10 mouse cellular contexts compared by ENCODE assay signal in the genomic region with DNA sequence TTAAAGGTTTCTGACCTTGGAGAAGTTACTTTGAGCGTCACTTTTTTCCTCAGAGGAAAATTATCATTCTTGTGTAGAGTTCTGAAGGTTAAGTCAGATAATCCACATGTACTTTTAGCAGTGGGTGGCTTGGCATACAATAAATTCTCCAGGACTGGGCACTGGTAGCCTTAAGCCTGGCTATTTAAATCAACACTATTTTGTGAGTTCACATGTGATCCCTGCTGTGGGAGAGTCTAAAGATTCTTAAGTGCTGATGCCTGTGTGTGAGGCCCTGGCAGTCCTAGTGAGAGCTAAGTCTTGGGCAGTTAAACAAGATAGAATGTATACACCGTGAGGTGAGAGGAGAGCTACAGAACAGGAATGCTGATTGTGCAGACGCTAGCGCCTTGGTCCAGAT. TPM values are rescaled to one million over a fixed set of nuclear protein-coding genes. Genes with fewer than 3 reads are reported as not detected.
DNase-seq lines count a peak whose midpoint lies in the region; ATAC-seq and TF ChIP-seq lines count a peak whose summit lies in the region.
"Had no signal": no experiment of that assay in that cellular context is flagged by ENCODE, and none has a peak within 500 bp of the region (broad histone marks: within the 10 kb centered on the region; RNA-seq: fewer than 3 reads in every experiment).

No protein-coding gene starts in this region.

- peak overlapping the region; percentile 71 for H3K4me3 ChIP-seq in left cerebral cortex, adult 2 months
- peak overlapping the region; percentile 98 for H3K4me3 ChIP-seq in embryonic facial prominence, embryonic 13.5 days
- peak overlapping the region; percentile 98 for H3K4me3 ChIP-seq in neural tube, embryonic 12.5 days

- no peaks in the 10 kb centered on the region for H3K36me3 ChIP-seq in embryonic facial prominence, embryonic 13.5 days
- H3K36me3 ChIP-seq in neural tube, embryonic 12.5 days: no peaks in the 10 kb centered on the region

- no peak for TF ChIP-seq CTCF in left cerebral cortex, adult 2 months (IDR thresholded peaks at IDR 0.05)

- no peaks in the 10 kb centered on the region for H3K27me3 ChIP-seq in embryonic facial prominence, embryonic 13.5 days
- H3K27me3 ChIP-seq in neural tube, embryonic 12.5 days (replicated peaks): no peaks in the 10 kb centered on the region

- peaks cover 31% of the 10 kb centered on the region for H3K4me1 ChIP-seq in embryonic facial prominence, embryonic 13.5 days
- H3K4me1 ChIP-seq in neural tube, embryonic 12.5 days: peaks cover 20% of the 10 kb centered on the region

- intact Hi-C loops in left cerebral cortex, adult 2 months (cut with DNase I): loop anchor here (10.0 kb wide), 1 partner anchor 361 kb away; a partner anchor contains a TSS
- intact Hi-C loops in left cerebral cortex, postnatal 10 days (cut with DNase I): no loop called here
- intact Hi-C loops in left cerebral cortex, postnatal 14 days (cut with DNase I): no loop called here

- H3K9ac ChIP-seq in embryonic facial prominence, embryonic 13.5 days: peak overlapping the region; percentile 99
- peak overlapping the region; percentile 99 for H3K9ac ChIP-seq in neural tube, embryonic 12.5 days

- peak overlapping the region; percentile 71 for H3K4me2 ChIP-seq in embryonic facial prominence, embryonic 13.5 days
- H3K4me2 ChIP-seq in neural tube, embryonic 12.5 days (replicated peaks): peak overlapping the region; percentile 72

- DNase-seq in left cerebral cortex, adult 2 months (ENCODE audit: extremely low spot score in 1 of 2, low spot score in 2 of 2): no peak
- DNase-seq in left cerebral cortex, postnatal 10 days (ENCODE audit: extremely low spot score in 1 of 2, low spot score in 2 of 2): no peak
- peak; percentile 31 for DNase-seq in induced T-regulatory cell, adult 2 months (ENCODE audit: low read depth)
- no peak for DNase-seq in left cerebral cortex, postnatal 14 days (ENCODE audit: low spot score in 2 of 2)
- no peak for DNase-seq in B cell, adult 2 months
- no peak for DNase-seq in adrenal gland, postnatal 25 days
- DNase-seq: adrenal gland, postnatal 10 days; layer of hippocampus, adult 9-11 months had no signal

- no peak for ATAC-seq in embryonic facial prominence, embryonic 13.5 days (ENCODE audit: insufficient number of reproducible peaks, insufficient read depth, low FRiP score, low TSS enrichment, low read depth)
- ATAC-seq in neural tube, embryonic 12.5 days (ENCODE audit: low FRiP score, low read depth): no peak

- H3K9me3 ChIP-seq in embryonic facial prominence, embryonic 13.5 days: no peaks in the 10 kb centered on the region
- no peaks in the 10 kb centered on the region for H3K9me3 ChIP-seq in neural tube, embryonic 12.5 days

- no peak overlapping the region; the same call in 1 of the 2 replicates for H3K27ac ChIP-seq in left cerebral cortex, adult 2 months
- peak overlapping the region; percentile 22; the same call in 1 of the 2 replicates for H3K27ac ChIP-seq in embryonic facial prominence, embryonic 13.5 days
- H3K27ac ChIP-seq in neural tube, embryonic 12.5 days: no peak overlapping the region

- 46% methylated on average over 4 of the region's 4 CpGs for WGBS in embryonic facial prominence, embryonic 13.5 days
- WGBS in neural tube, embryonic 12.5 days: 44% methylated on average over 4 of the region's 4 CpGs

RNA-seq across cellular contexts. Expression of a gene that starts 1.9 kb away (rescaled TPM):
- total RNA-seq in left cerebral cortex, adult 2 months (2021): 10 to 100 TPM; 27.6 to 29.4 TPM
- total RNA-seq in left cerebral cortex, postnatal 10 days (2021): 10 to 100 TPM; 38.0 to 39.7 TPM
- 15.3 TPM in 2 replicates for polyA plus RNA-seq in embryonic facial prominence, embryonic 13.5 days (2015; fragmentation: Nextera tagmentation; extraction: Ambion mirVana)
- 26.6 and 32.2 TPM in 2 replicates for polyA plus RNA-seq in neural tube, embryonic 12.5 days (2016; fragmentation: Nextera tagmentation; extraction: Ambion mirVana)
- 10 to 100 TPM; 27.6 to 30.7 TPM for total RNA-seq in left cerebral cortex, postnatal 14 days (2021)
- total RNA-seq in adrenal gland, postnatal 25 days (2021): 57.9 and 59.1 TPM in 2 replicates

RNA-seq across cellular contexts. Expression of a gene that starts 47.8 kb away (rescaled TPM):
- 1 to 10 TPM; 3.4 to 3.8 TPM for total RNA-seq in left cerebral cortex, adult 2 months (2021)
- 10 to 100 TPM in 1 of 2 experiments, 1 to 10 TPM in 1; 7.3 to 12.4 TPM for total RNA-seq in left cerebral cortex, postnatal 10 days (2021)
- polyA plus RNA-seq in embryonic facial prominence, embryonic 13.5 days (2015; fragmentation: Nextera tagmentation; extraction: Ambion mirVana): 4.1 and 5.0 TPM in 2 replicates
- polyA plus RNA-seq in neural tube, embryonic 12.5 days (2016; fragmentation: Nextera tagmentation; extraction: Ambion mirVana): 7.2 and 7.9 TPM in 2 replicates
- 1 to 10 TPM; 5.6 to 7.3 TPM for total RNA-seq in left cerebral cortex, postnatal 14 days (2021)
- 2.1 and 2.3 TPM in 2 replicates for total RNA-seq in adrenal gland, postnatal 25 days (2021)

RNA-seq across cellular contexts. Expression of a gene that starts 58.5 kb away (rescaled TPM):
- total RNA-seq in left cerebral cortex, adult 2 months (2021): not detected
- total RNA-seq in left cerebral cortex, postnatal 10 days (2021): not detected
- not detected in 2 replicates for polyA plus RNA-seq in embryonic facial prominence, embryonic 13.5 days (2015; fragmentation: Nextera tagmentation; extraction: Ambion mirVana)
- not detected in 2 replicates for polyA plus RNA-seq in neural tube, embryonic 12.5 days (2016; fragmentation: Nextera tagmentation; extraction: Ambion mirVana)
- not detected for total RNA-seq in left cerebral cortex, postnatal 14 days (2021)
- total RNA-seq in adrenal gland, postnatal 25 days (2021): not detected in 2 replicates
- total RNA-seq: adrenal gland, postnatal 10 days had no signal
